Mouse (Mus musculus) E14TG2a.4 (cell line): ENCODE measurements around the gene Snai3.

Experiments
- H3K27me3 ChIP-seq: 2 replicates; pipeline ENCODE4 v1.6.1; 2014; ENCODE audit warnings: low read length, control low read depth; ENCODE audit not compliant: insufficient read depth
- H3K36me3 ChIP-seq: 2 replicates; pipeline ENCODE4 v1.6.1; 2014; ENCODE audit warnings: low read length, control low read depth; ENCODE audit not compliant: insufficient read depth
- H3K4me1 ChIP-seq: replicated peaks from 2 replicates; pipeline ENCODE4 v1.6.1; 2014; ENCODE audit warnings: low read depth, low read length, control low read depth
- H3K4me3 ChIP-seq: replicated peaks from 2 replicates; pipeline ENCODE4 v1.5.1; 2014; ENCODE audit warnings: mild to moderate bottlenecking, low read length
- H3K9me3 ChIP-seq: 2 replicates; pipeline ENCODE4 v1.6.1; 2014; ENCODE audit warnings: low read length, control low read depth
- CTCF ChIP-seq: conservative IDR thresholded peaks from 2 replicates; pipeline ENCODE4 v1.5.1; 2014; ENCODE audit warnings: low read length
- NANOG ChIP-seq: IDR thresholded peaks from 2 replicates; pipeline ENCODE4 v1.6.1; 2014; ENCODE audit warnings: borderline replicate concordance, low read length, mixed read lengths
- POU5F1 ChIP-seq: IDR thresholded peaks from 2 replicates; pipeline ENCODE4 v1.6.1; 2014; ENCODE audit warnings: low read length, borderline replicate concordance

Gene Snai3

DNA sequence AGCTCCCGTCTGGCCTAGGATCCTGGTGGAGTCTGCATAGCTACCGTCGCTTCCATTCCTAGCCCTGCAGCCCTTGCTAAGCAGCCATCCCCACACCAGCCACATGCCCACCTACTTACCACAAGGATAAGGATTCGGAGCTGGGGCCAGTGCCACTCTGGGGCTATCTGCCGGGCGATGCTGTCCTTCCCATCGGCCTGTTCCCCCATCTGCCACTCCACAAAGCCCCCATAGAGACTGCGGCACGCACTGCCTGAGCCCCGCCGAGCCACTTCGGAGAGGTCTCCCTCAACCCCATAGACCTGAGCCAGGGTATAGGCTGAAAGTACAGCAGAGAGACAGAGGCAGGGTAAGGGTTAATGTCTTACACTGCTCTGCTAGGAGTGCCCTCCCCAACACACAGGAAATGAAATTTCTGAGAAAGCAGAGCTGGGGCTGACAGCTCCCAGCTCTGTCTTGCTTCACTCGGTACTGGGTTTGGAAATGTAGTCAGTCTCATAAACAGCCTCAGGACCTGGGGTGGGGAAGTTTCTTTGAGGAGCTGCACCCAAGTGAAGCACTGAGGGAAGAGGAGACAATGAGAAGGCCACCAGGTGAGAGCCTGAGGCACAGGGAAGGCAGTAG is 22.7 kb downstream of the Snai3 start:
- H3K9me3 ChIP-seq, result no peaks in the 10 kb centered on the region
- TF ChIP-seq NANOG (no peak), CTCF (no peak), POU5F1 (no peak)

DNA sequence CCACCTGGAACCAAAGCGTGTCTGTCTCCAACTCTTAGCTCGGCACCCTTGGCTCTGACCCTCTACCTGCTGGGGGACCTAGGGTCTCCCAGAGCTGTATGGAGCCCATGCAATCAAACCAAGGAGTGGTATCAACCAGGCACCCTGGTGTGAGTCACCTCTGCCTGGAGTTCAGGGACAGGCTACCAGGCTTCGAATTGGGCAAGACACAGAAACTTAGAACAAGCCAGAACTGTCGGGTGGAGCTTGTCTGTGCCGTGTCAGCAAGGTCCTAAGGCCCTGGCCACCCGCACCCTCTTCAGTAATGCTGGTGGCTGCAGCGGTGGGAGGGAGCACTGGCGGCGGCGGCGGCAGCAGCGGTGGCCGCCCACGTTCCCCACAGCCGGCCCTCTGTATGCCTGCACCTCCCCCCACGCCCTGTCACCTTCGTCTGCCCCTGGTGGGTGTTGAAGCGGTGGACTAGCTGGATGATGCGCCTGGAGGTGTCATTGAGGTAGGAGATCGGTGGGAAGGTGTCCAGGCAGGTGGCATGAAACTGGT is 23.9 kb downstream of the Snai3 start:
- Histone ChIP-seq H3K36me3 (peaks cover 74% of the 10 kb centered on the region), H3K27me3 (peaks cover 6% of the 10 kb centered on the region; the same call in 1 of the 2 replicates), H3K4me3 (peak overlapping the region; percentile 57), H3K4me1 (peaks cover 86% of the 10 kb centered on the region), H3K9me3 (no peaks in the 10 kb centered on the region)
- TF ChIP-seq NANOG (no peak), CTCF (no peak), POU5F1 (no peak)

More for the DNA sequence above, 22.7 kb downstream of the Snai3 start:
- H3K36me3 ChIP-seq, result peaks cover 74% of the 10 kb centered on the region
- H3K27me3 ChIP-seq, result no peaks in the 10 kb centered on the region
- H3K4me1 ChIP-seq, result peaks cover 88% of the 10 kb centered on the region
- peak overlapping the region; percentile 57 for H3K4me3 ChIP-seq

DNA sequence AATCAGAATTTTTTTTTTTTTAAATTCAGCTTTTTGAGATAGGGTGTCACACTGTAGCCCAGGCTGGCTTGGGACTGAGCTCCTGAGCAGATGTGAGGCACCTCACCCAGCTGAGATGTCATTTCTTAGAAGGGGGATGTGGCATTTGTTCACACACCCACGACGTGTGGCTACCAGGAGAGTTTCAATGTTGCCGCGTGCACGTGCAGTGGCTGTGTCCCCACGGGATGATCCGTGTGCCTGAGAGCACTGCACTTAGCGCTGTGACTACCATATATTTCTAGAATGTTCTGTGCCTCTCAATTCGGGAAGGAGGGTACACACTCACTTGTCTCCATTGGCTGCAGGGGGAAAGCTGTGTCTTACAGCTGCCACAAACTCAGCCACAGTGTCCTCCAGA is 24.4 kb downstream of the Snai3 start:
- Histone ChIP-seq H3K4me3 (0 out of 2 replicates have a peak overlapping the region, but pooled peaks have one; percentile 57), H3K9me3 (no peaks in the 10 kb centered on the region), H3K4me1 (peaks cover 88% of the 10 kb centered on the region), H3K27me3 (peaks cover 9% of the 10 kb centered on the region; the same call in 1 of the 2 replicates), H3K36me3 (peaks cover 74% of the 10 kb centered on the region)
- TF ChIP-seq POU5F1, result no peak
- no peak for TF ChIP-seq NANOG
- no peak for TF ChIP-seq CTCF

DNA sequence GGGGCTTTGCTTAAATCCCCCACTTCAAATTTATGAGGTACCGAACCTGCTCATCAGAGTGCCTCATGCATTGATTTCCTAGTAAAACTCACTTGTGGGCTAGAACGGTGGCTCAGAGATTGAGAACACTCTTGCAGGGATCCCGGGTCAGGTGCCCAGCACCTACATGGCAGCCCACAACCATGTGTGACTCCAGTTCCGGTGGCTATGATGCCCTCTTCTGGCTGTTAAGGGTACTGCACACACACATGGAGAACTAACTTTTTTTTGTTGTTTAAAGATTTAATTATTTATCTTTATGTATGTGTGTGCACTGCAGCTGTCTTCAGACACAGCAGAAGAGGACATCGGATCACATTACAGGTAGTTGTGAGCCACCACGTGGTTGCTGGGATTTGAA is 25.2 kb downstream of the Snai3 start:
- no peak overlapping the region for H3K4me3 ChIP-seq
- peaks cover 14% of the 10 kb centered on the region; the same call in 1 of the 2 replicates for H3K27me3 ChIP-seq
- peak; percentile 90 for TF ChIP-seq CTCF
- no peak for TF ChIP-seq POU5F1
- no peak for TF ChIP-seq NANOG
- H3K36me3 ChIP-seq, result peaks cover 74% of the 10 kb centered on the region
- no peaks in the 10 kb centered on the region for H3K9me3 ChIP-seq
- H3K4me1 ChIP-seq, result peaks cover 91% of the 10 kb centered on the region

DNA sequence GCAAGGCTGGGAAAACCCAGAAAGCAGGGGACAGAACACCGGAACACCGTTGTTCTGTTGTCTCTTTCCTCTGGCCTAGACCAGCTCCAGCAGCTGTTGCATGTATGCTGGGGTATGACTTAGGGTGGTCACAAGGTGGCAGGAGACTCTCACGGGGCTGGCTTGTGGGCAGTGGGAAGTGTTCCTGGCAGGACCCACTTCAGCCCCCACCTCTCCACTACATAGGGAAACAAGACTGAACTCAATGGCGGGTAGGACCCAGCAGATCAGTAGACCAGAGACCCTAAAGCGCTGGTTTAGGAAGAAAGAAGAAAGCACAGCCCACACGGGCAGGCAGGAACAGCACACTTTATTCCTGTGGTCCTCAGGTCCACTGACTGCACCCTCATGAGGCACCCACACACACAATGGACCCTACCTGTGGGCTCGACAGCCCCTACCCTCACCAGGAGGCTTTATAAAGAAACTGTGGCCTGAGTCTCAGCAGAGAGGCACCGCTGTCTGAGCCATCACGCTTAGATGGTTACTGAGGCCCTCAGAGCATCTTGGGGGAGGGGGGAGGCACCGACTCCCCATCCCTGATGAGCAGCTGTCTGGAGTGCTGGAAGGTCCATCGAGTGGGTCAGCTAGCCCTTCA is 27.1 kb downstream of the Snai3 start:
- TF ChIP-seq CTCF (no peak), POU5F1 (no peak), NANOG (no peak)
- H3K4me3 ChIP-seq, result peak overlapping the region; percentile 81
- H3K9me3 ChIP-seq, result no peaks in the 10 kb centered on the region
- H3K4me1 ChIP-seq, result peaks cover 87% of the 10 kb centered on the region
- peaks cover 18% of the 10 kb centered on the region; the same call in 1 of the 2 replicates for H3K27me3 ChIP-seq
- H3K36me3 ChIP-seq, result peaks cover 54% of the 10 kb centered on the region

DNA sequence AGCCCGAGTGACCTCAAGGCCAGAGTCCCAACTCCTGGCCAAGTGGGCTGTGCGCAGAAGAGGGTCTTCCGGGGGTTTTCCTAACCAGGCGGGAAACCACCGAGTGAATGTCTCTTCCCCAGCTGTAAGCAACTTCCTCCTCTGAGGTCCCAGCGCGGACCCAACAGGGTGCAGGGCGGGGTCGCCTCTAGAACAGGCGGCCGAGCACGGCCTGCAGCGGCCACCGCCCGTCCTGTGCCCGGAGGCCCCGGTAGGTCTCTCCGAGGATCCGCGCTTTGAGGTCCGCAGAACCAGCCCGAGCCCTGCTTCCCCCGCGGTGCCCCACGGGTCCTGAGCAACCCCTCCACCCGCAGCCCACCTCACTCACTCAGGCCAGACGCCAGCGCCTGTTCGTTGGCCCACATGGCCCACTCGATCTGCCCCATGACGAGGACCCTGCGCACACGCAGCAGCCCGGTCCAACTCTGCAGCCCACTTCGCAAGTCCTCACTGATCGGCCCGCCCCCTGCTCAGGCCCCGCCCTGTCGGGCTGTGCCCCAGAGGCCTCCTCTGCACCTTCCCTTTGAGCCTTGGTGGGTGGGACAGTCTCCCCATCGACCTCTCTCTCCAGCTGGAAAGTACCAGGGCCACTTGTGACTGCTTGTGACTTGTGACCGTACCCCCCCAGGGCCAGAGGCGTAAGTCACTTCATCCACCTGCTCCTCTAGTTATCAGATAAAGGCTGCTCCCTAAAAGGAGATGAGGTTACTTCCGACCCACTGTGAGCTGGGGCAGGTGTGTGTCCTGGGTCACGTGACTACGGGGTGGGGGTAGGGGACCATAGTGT is 27.9 kb downstream of the Snai3 start, which contains the start of gene Cyba:
Gene Cyba, minus strand, starts transcription at position 488 of the 826 bp plus-strand sequence.
- Histone ChIP-seq H3K4me3 (peak within 1 kb of the TSS; percentile 81), H3K27me3 (peaks cover 18% of the 10 kb centered on the region; the same call in 1 of the 2 replicates), H3K4me1 (peaks cover 87% of the 10 kb centered on the region), H3K9me3 (no peaks in the 10 kb centered on the region), H3K36me3 (peaks cover 47% of the 10 kb centered on the region)
- TF ChIP-seq NANOG (no peak), CTCF (no peak), POU5F1 (no peak)

DNA sequence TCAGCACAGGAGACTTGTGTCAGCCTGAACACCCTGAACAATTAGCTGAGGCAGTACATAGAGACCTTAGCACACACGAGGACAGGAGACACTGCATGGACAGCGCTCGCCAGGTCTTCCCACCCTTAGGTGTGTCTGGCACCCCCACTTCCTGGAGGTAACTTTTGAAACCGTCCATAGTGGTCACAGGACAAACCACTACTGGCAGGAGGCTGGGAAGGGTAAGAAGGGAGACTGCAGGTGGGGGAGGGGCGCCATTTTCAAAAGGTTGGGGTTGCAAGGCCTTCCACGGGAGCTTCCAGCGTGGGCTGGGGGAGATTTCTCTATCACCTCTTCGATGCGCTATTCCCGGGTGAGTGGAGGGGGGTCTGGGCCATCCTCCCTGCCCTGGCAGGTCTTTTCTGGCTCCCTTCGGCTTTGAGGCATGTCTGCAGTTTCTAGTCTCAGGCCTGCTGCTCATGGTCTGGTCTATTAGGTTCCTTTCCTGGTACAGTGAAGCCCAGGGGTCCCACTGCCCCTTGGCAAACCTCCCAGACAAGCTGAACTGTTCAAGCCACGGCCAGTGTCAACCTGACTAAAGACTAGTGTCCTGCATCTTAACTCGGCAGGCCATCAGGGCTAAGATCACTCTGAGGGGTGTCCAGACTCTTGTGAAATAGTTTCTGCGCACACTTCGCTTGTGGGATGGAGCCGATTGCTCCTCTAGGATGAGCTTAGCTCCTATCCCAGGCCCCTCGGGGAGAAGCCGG is 28.7 kb downstream of the Snai3 start:
- Histone ChIP-seq H3K27me3 (peaks cover 20% of the 10 kb centered on the region; the same call in 1 of the 2 replicates), H3K4me3 (peak overlapping the region; percentile 81), H3K9me3 (no peaks in the 10 kb centered on the region), H3K36me3 (peaks cover 39% of the 10 kb centered on the region), H3K4me1 (peaks cover 80% of the 10 kb centered on the region)
- no peak for TF ChIP-seq NANOG
- TF ChIP-seq POU5F1, result no peak
- TF ChIP-seq CTCF, result no peak
